Mouse (Mus musculus) cerebellum, postnatal 25 days (tissue): ENCODE data around the gene Pgbd5.
"Not testable (repeated sequence)": the region's sequence is repeated elsewhere in the genome, so short reads cannot be mapped to it uniquely, and the experiment has no call there.

Source experiments
- DNase-seq, 2 experiments: peaks; one replicate each; pipeline ENCODE4 v3.0.0; 2021; ENCODE audit warnings: mixed read lengths in 2 of 2

Pgbd5 gene

GRCm38 (mm10) chr8:124429417-124429816 is 10.0 kb downstream of the Pgbd5 start:
- DNase-seq, result peak; percentile 88 to 94

GRCm38 (mm10) chr8:124428721-124429120 is 10.7 kb downstream of the Pgbd5 start:
- DNase-seq, result not testable (repeated sequence)

GRCm38 (mm10) chr8:124421413-124421812 is 18.0 kb downstream of the Pgbd5 start:
- DNase-seq, result no peak

- no peak for DNase-seq
Observed at GRCm38 (mm10) chr8:124418927-124419326, 20.5 kb downstream of the Pgbd5 start.

GRCm38 (mm10) chr8:124418185-124418584 is 21.3 kb downstream of the Pgbd5 start:
- peak; percentile 78 to 81 for DNase-seq

- DNase-seq, result no peak
Observed at GRCm38 (mm10) chr8:124416646-124417045, 22.8 kb downstream of the Pgbd5 start.

- no peak for DNase-seq
Observed at GRCm38 (mm10) chr8:124415789-124416188, 23.7 kb downstream of the Pgbd5 start.

- peak; percentile 81 to 82 for DNase-seq
Observed at GRCm38 (mm10) chr8:124415002-124415401, 24.5 kb downstream of the Pgbd5 start.

- DNase-seq, result peak; percentile 61
Observed at GRCm38 (mm10) chr8:124413244-124413965, 26.1 kb downstream of the Pgbd5 start.

- DNase-seq, result no peak
Observed at GRCm38 (mm10) chr8:124412496-124413243, 26.8 kb downstream of the Pgbd5 start.

- peak; percentile 55 to 58 for DNase-seq
Observed at GRCm38 (mm10) chr8:124404471-124405260, 34.8 kb downstream of the Pgbd5 start.

- DNase-seq, result peak; percentile 83 to 85
Observed at GRCm38 (mm10) chr8:124403876-124404275, 35.6 kb downstream of the Pgbd5 start.

GRCm38 (mm10) chr8:124399403-124399861 is 40.0 kb downstream of the Pgbd5 start:
- DNase-seq, result peak; percentile 57 to 71

GRCm38 (mm10) chr8:124398843-124399402 is 40.5 kb downstream of the Pgbd5 start:
- DNase-seq, result peak; percentile 71 to 83

GRCm38 (mm10) chr8:124397321-124398065 is 42.0 kb downstream of the Pgbd5 start:
- peak; percentile 83 to 91 for DNase-seq

- DNase-seq, result no peak
Observed at GRCm38 (mm10) chr8:124396531-124396930, 42.9 kb downstream of the Pgbd5 start.

- no peak for DNase-seq
Observed at GRCm38 (mm10) chr8:124395392-124395791, 44.1 kb downstream of the Pgbd5 start.

- DNase-seq, result no peak
Observed at GRCm38 (mm10) chr8:124394951-124395350, 44.5 kb downstream of the Pgbd5 start.

GRCm38 (mm10) chr8:124393927-124394326 is 45.5 kb downstream of the Pgbd5 start:
- peak in 1 of 2 experiments; percentile 59 for DNase-seq

GRCm38 (mm10) chr8:124393013-124393412 is 46.4 kb downstream of the Pgbd5 start:
- DNase-seq, result no peak

GRCm38 (mm10) chr8:124392271-124393012 is 47.0 kb downstream of the Pgbd5 start:
- no peak for DNase-seq
